Mouse (Mus musculus) liver, postnatal 0 days (tissue): ENCODE measurements around the gene Ndel1.
"Not testable (repeated sequence)": the region's sequence is repeated elsewhere in the genome, so short reads cannot be mapped to it uniquely, and the experiment has no call there.

Source experiments
- CTCF ChIP-seq: sonication (generic); IDR thresholded peaks from 2 replicates; pipeline ENCODE4 v1.5.1; 2016; ENCODE audit warnings: antibody characterized with exemption, low read depth
- EP300 ChIP-seq: IDR thresholded peaks from 2 replicates; pipeline ENCODE4 v1.6.1; 2016; ENCODE audit warnings: antibody characterized with exemption, low read depth, mild to moderate bottlenecking

DNA sequence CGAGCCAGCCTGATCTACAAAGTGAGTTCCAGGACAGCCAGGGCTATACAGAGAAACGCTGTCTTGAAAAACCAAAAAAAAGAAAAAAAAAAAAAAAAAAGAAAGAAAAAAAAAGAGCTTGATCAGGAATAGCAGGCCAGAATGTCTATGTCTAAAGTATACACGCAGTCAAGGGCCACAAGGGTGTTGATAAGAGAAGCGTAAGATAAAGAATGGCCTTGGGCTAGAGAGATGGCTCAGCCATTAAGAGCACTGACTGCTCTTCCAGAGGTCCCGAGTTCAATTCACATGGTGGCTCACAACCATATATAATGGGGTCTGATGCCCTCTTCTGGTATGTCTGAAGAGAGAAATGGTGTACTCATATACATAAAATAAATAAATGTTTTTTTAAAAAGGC is 40.1 kb downstream of the Ndel1 start:
- TF ChIP-seq CTCF, EP300: not testable (repeated sequence)
